Mouse (Mus musculus) limb, embryonic 14.5 days (tissue): ENCODE results near the gene Hdac11. TPM values are rescaled to one million over a fixed set of nuclear protein-coding genes. Genes with fewer than 3 reads are reported as not detected.

Experiments
- ATAC-seq: fragments of 200-750 bp; cut with Nextera tagmentation; 2 replicates; pipeline ENCODE4 v1.8.0; 2017; ENCODE audit warnings: low read depth, moderate number of reproducible peaks, moderate TSS enrichment; ENCODE audit not compliant: low FRiP score
- DNase-seq: peaks from one replicate; pipeline ENCODE4 v3.0.0-alpha.2; 2015; ENCODE audit warnings: low spot score
- H3K27ac ChIP-seq: fragments of 300-500 bp; sonication (generic); replicated peaks from 2 replicates; pipeline ENCODE4 v1.5.1; 2014; ENCODE audit warnings: low read depth, mild to moderate bottlenecking, low read length, moderate library complexity, mixed read lengths
- H3K27me3 ChIP-seq: fragments of 300-500 bp; sonication (generic); 2 replicates; pipeline ENCODE4 v1.6.1; 2014; ENCODE audit warnings: low read length, mixed read lengths; ENCODE audit not compliant: control insufficient read depth, insufficient read depth
- H3K36me3 ChIP-seq: fragments of 300-500 bp; sonication (generic); 2 replicates; pipeline ENCODE4 v1.6.1; 2014; ENCODE audit warnings: mild to moderate bottlenecking, low read length, moderate library complexity, mixed read lengths; ENCODE audit not compliant: control insufficient read depth, insufficient read depth
- H3K4me1 ChIP-seq: fragments of 300-500 bp; sonication (generic); 2 replicates; pipeline ENCODE4 v1.6.1; 2014; ENCODE audit warnings: antibody characterized with exemption, low read length, mixed read lengths; ENCODE audit not compliant: control insufficient read depth, insufficient read depth
- H3K4me2 ChIP-seq: fragments of 300-500 bp; sonication (generic); replicated peaks from 2 replicates; pipeline ENCODE4 v1.6.1; 2014; ENCODE audit warnings: low read depth, mild to moderate bottlenecking, low read length, moderate library complexity; ENCODE audit not compliant: severe bottlenecking
- H3K4me3 ChIP-seq: fragments of 300-500 bp; sonication (generic); replicated peaks from 2 replicates; pipeline ENCODE4 v1.5.1; 2014; ENCODE audit warnings: low read length
- H3K9ac ChIP-seq: fragments of 300-500 bp; sonication (generic); 2 replicates; pipeline ENCODE4 v1.6.1; 2014; ENCODE audit warnings: mild to moderate bottlenecking, low read depth, low read length, moderate library complexity; ENCODE audit not compliant: severe bottlenecking
- H3K9me3 ChIP-seq: fragments of 300-500 bp; sonication (generic); 2 replicates; pipeline ENCODE4 v1.6.1; 2016; ENCODE audit warnings: low read length; ENCODE audit not compliant: control insufficient read depth
- POLR2A ChIP-seq: fragments of 200-500 bp; IDR thresholded peaks from 2 replicates; pipeline ENCODE4 v1.8.0; 2012; ENCODE audit warnings: inconsistent platforms, mild to moderate bottlenecking, moderate library complexity, borderline replicate concordance; ENCODE audit not compliant: insufficient read depth, insufficient read length; ENCODE audit errors: extremely low read depth
- WGBS: fragments of 180-500 bp; shearing (Covaris S2); extraction: QIAGEN DNeasy Blood & Tissue Kit; methylation state at CpG from one replicate; pipeline ENCODE4 v1.1.7; 2014; 5-methylcytosine and 5-hydroxymethylcytosine counted together
- polyA plus RNA-seq, 2 experiments: library from polyadenylated mRNA; depleted of rRNA in 1 of 2; stranded (reverse) in 1 of 2; unstranded in 1 of 2; fragments of >200 nt; fragmentation: Nextera tagmentation in 1 of 2; extraction: Ambion mirVana in 1 of 2; gene quantifications; 2 replicates each; pipeline versions ENCODE4 v1.2.1 to v1.2.3; 2012 to 2014

Gene Hdac11
- polyA plus RNA-seq, 2 experiments, result 18.5 to 43.9 TPM

DNA sequence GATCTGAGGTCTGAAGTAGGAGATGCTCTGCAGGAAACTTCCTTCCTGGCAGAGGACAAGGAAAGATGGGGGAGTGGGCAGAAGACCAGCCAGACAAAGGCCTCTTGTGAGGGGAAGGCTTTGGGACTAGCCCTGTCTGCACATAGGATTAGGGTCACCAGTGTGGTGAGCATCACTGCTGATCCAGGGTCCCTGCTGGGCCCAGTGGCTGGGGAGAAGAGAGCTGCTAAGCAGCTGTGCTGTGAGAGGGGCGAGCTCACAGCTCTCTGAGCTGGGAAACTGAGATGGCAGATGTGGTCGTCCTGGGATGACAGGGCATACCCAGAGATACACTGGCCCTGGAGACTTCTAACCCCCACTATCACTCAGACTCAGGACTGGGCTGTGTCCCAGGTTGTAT lies 35.0 kb downstream of the Hdac11 start:
- Histone ChIP-seq H3K4me1 (0 out of 2 replicates have a peak, but pooled peaks cover 3% of the 10 kb centered on the region), H3K4me3 (no peak overlapping the region), H3K9ac (no peak overlapping the region), H3K27me3 (no peaks in the 10 kb centered on the region), H3K36me3 (no peaks in the 10 kb centered on the region), H3K9me3 (no peaks in the 10 kb centered on the region), H3K4me2 (no peak overlapping the region), H3K27ac (no peak overlapping the region)
- DNase-seq (no peak), ATAC-seq (no peak)
- WGBS, result 70% methylated on average over 2 of the region's 2 CpGs
- TF ChIP-seq POLR2A, result no peak

DNA sequence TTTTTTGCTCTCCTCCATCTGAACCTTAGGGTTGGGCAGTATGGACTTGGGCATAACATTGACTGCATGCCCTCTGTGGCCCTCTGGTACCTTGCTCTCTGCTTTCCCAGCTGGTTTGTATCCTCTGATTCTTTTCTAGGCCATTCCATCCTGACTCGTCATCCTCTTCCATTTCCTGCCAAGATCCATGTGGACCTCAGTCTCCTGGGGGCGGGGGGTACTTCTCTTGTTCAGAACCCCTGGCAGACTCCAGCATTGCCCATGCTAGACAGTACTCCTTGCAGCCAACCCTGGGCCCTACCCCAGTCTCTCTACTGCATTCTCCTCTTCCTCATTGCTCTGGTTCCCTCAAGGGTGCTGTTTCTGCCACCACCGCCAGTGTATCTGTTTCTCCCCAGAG lies 36.0 kb downstream of the Hdac11 start:
- 0 out of 2 replicates have a peak, but pooled peaks cover 3% of the 10 kb centered on the region for H3K4me1 ChIP-seq
- DNase-seq, result no peak
- TF ChIP-seq POLR2A, result no peak
- no peak overlapping the region for H3K27ac ChIP-seq
- no peak overlapping the region for H3K9ac ChIP-seq
- H3K4me3 ChIP-seq, result no peak overlapping the region
- ATAC-seq, result no peak
- no peaks in the 10 kb centered on the region for H3K36me3 ChIP-seq
- no peaks in the 10 kb centered on the region for H3K27me3 ChIP-seq
- no peak overlapping the region for H3K4me2 ChIP-seq
- no peaks in the 10 kb centered on the region for H3K9me3 ChIP-seq
- 83% methylated on average over 3 of the region's 3 CpGs for WGBS

DNA sequence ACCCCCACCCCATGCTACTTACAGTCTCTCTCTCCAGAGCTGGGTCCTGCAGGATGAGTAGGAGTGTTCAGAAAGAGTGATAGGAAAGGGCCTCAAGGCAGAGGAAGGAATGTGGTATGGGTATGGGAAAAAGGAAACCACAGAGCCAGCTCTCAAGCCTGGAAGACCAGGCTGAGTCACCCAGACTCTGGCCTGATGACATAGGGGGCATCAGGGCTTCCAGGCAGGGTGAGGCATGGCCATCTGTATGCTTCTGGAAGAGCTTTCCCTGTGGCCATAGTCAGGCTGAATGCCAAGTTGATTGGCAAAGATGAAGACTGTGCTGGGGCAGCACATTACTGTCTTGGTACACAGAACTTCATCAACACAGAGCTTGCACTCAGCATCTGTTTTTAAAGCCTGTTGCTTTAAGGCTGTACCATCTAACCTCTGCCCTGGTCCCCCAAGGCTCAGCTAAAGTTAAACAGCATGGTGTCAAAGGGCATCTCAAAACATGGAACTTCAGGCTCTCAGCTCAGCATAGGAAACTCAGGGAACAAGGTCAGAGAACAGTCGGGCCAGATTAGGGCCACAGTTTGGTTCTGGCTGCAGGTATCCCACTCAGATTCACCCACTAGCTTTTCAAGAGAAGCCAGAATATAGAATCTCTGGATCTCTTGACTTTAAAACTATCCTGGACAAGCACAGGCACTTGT lies 36.5 kb downstream of the Hdac11 start:
- H3K9me3 ChIP-seq, result no peaks in the 10 kb centered on the region
- no peaks in the 10 kb centered on the region for H3K36me3 ChIP-seq
- H3K4me2 ChIP-seq, result no peak overlapping the region
- no peak overlapping the region for H3K9ac ChIP-seq
- TF ChIP-seq POLR2A, result no peak
- ATAC-seq, result no peak
- H3K27me3 ChIP-seq, result no peaks in the 10 kb centered on the region
- H3K27ac ChIP-seq, result no peak overlapping the region
- H3K4me3 ChIP-seq, result no peak overlapping the region
- WGBS, result 73% methylated on average over 1 of the region's 1 CpGs
- no peak for DNase-seq
- H3K4me1 ChIP-seq, result 0 out of 2 replicates have a peak, but pooled peaks cover 3% of the 10 kb centered on the region

DNA sequence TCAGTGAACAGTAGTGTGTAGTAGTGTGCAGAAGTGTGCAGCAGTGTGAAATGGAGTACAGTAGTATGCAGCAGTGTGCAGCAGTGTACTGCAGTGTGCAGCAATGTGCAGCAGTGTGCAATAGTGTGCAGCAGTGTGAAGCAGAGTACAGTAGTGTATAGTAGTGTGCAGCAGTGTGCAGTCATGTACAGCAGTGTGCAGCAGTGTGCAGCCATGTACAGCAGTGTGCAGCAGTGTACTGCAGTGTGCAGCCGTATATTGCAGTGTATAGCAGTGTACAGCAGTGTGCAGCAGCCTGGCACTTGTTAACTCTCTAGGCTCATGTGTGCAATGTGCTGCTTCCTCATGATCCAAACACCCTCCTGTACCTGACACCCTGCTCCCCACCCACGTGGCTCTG lies 42.0 kb downstream of the Hdac11 start:
- peaks cover 38% of the 10 kb centered on the region for H3K4me1 ChIP-seq
- WGBS, result 58% methylated on average over 2 of the region's 2 CpGs
- no peak overlapping the region for H3K4me2 ChIP-seq
- no peaks in the 10 kb centered on the region for H3K36me3 ChIP-seq
- DNase-seq, result no peak
- no peak for ATAC-seq
- H3K27me3 ChIP-seq, result no peaks in the 10 kb centered on the region
- no peak overlapping the region for H3K9ac ChIP-seq
- TF ChIP-seq POLR2A, result no peak
- no peak overlapping the region for H3K27ac ChIP-seq
- H3K4me3 ChIP-seq, result no peak overlapping the region
- H3K9me3 ChIP-seq, result no peaks in the 10 kb centered on the region

DNA sequence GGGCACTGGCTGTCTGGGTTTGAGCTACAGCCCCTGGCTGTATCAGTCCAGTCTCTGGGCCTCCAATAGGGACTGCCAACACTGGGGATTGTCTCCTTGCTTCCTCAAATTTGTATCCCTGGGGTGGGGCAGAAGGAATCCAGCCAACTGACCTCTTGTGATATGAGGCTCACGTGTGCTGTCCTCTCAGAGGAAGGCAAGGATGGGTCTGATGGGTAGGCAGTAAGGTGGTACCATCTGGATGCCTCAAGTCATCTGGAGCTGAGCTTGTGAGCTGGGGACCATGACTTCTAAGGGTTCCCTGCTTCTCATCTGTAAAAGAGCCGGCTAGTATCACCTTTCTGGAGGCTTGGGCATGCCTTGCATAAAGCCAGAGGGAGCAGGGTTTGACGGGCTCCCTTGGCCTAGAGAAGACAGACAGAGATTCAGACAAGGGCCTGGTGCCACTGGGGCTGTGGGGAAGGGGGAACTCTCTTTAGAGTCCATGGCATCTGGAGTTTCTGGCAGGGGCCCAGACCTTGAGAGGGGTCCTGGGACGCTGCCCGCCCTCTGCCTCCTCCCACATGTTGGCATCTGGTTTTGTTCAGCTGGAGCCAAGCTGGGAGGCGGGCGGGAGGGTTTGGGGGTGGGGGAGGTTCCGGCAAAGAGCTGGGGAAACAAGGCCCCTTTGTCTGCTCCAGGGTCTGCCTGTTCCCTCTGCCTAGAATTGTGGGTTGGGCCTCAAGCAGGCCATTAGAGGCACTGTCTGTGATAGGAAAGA lies 44.1 kb downstream of the Hdac11 start:
- Histone ChIP-seq H3K9ac (peak overlapping the region; percentile 21), H3K4me1 (peaks cover 46% of the 10 kb centered on the region), H3K9me3 (no peaks in the 10 kb centered on the region)

More for the DNA sequence above, 44.1 kb downstream of the Hdac11 start:
- no peak for TF ChIP-seq POLR2A
- DNase-seq (peak; percentile 93), ATAC-seq (peak; percentile 83)
- no peaks in the 10 kb centered on the region for H3K36me3 ChIP-seq
- H3K27ac ChIP-seq, result peak overlapping the region; percentile 79
- 17% methylated on average over 8 of the region's 8 CpGs for WGBS
- no peaks in the 10 kb centered on the region for H3K27me3 ChIP-seq
- H3K4me2 ChIP-seq, result no peak overlapping the region
- no peak overlapping the region for H3K4me3 ChIP-seq
